Mouse (Mus musculus) kidney, adult 18-20 months (tissue): ENCODE measurements around the gene Slc17a4.

Experiments used
- DNase-seq: peaks from one replicate; pipeline ENCODE4 v3.0.0; 2021

Slc17a4 gene

DNA sequence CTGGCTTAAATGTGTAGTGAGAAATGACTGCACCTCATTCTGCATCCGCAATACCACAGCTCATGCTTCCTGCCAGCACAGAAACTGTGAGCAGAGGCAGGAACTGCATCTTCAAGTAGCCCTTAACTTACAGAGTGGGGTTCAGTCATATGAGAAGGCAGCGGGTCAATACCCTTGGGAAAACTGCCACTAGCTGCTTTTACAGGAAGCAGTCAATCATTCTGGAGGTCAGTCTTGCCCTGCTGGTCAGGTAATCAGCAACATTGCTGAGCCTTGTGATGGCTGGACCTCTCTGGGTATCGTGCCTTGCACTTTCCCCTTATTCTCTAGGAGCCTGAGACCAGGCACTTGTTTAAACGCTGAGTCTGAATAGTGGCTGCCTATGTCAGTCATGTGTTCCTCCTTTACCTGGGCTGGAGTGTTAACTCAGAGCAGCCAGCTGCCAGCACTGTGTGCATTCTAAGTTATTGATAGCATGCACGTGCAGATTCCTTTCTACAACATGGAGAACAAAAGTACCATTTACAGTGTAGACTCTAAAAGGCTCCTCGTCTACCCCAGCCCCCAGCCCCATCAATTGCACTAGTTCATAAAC is 25.7 kb downstream of the Slc17a4 start:
- DNase-seq: no peak

DNA sequence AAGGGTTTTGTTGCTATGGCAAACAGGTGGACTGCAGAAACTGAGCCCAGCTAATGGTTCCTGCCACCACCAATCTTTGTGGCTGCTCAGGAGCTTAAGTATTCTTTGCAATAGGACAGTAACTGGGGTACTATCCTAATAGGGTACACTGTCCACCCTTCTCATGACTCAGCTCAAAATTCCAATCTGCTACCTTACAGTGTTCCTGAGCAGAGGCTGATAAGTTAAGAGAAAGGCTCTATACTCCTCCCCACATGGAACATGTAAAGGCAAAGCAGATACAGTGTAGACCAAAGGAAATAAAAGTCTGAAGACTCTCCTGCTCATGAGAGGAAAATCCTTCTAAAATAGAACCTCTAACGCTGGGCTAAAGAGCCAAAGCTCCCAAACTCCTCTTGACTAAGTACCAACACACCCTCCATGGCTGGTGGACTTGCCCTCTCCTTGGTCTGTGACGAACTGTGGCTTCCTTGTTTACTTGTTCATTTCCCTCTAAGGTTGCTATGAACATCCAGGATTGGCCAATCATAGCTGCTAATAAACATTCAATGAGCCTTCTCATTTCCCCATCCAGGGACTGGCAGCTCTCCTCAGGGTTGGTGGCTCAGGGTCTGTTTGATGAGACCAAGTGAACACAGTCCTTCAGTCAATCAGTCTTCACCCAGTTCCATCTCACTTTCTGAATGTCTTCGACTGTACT is 27.6 kb downstream of the Slc17a4 start:
- DNase-seq: no peak

DNA sequence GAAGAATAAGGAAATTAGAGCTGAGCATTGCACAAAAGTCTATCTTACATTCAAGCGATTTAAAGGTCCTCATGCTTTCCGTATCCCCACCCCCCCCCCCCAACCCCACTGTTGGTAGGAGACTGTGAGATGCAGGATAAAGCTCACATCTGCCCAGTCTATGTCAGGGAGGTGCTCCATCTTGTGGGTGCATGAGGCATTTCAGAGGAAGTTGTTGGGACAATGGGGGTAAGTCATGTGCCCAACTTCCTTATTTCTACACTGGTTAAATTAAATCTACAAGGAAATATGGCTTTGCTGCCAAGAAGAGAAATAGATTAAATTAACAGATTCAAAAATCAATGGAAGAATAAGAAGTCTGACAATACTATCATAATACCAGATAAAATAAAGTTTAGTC is 29.3 kb downstream of the Slc17a4 start:
- DNase-seq: no peak

DNA sequence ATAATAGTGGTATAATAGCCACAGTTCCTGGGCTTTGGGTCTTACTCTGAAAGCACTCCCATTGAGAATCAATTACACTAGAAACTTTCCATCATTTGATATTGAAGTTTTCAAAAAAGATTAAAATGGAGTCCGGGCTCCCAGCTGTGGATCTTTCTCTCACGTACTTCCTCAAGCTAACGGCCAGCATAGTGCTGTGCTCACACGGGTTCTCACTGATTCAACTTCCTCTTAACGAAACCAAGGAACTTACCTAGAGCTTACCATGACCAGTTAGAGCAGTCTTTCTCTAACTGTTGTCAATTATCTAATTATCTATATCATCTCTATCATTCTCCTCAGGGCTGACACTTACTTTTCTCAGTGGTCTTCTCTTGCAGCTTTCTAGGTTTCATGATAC is 35.2 kb downstream of the Slc17a4 start:
- DNase-seq: no peak

DNA sequence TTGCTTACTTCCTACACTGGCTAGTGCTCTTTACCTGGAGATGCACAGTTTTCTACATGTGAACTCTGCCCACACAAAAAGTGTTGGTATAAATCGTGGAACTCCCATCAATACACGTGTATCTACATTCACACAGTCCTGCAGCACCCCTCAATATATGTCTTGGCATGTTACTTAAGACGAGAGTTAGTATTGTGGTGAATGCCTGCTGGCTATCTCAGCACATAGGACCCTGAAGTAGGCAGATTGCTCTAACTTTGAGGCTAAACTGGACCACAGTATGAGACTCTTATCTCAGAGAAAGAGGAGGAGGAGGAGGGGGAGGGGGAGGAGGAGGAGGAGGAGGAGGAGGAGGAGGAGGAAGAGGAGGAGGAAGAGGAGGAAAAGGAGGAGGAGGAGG is 35.7 kb downstream of the Slc17a4 start:
- DNase-seq: no peak

DNA sequence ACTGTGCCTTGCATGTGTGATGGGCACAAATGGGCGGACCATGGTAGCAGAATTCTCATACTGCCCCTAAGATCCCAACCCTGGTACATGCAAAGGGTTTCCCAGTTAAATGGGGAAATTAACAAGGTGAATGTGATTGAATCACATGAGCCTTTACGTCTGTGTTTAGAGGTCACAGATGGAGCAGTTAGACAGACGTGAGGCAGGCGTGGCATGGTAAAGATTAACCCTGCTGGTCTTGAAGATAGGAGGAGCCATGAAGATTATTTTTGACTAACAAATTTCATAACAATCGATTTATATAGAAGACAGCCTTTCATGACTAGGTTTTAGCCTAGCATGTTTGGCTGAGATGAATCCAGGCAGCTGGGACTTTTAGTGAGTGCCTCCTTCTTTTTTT is 41.7 kb downstream of the Slc17a4 start:
- peak; percentile 19 for DNase-seq

DNA sequence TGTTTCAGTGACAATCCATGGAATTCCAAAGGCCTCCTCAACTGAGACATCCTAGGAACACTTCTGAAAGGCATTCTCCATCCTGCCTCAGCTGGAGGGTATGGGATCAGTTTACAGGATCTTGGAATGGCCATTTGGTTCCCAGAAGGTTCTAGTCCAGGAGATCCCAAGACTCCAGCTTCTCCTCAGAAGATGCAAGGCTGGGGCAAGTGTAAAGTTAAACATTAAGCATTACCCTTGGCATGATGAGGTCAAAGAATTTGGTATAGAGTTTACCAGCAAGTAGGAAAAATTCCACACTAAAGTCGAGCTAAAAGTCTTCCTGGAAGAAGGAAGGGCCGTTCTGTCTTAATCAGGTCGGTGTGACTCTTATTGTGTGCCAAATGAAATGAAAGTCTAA is 44.8 kb downstream of the Slc17a4 start:
- DNase-seq: peak; percentile 50

DNA sequence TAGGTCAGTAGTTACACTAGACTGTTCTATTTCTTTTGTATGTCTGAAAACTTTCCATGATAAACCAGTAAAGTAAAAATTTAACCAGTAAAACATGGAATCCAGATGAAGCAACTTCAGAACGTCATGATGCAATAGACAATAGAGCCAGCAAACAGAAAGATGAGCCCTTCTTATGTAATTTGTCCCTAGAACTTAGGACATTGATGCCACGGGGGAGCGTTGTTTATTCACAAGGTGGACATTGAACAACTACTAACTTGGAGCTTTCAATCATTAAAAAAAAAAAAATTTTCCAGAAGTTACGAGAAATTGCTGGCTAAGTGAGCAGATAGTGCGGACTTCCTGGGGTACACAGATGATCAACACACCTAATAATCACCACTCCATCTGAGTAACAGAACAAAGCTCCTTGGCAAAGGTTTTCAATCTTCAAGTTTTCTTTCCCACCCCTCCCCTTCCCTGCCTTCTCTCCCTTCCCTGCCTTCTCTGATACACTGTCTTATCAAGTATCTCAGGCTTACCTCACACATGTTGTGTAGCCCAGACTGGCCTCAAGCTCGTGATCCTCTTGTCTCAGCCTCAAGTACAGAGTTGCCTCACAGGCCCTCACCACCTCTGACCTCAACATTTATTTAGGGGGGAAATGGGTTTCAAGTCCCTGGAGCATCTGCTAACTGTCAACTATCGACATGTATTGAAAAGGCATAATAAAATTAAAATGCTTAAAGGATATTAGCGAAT is 45.8 kb downstream of the Slc17a4 start:
- peak; percentile 34 for DNase-seq

DNA sequence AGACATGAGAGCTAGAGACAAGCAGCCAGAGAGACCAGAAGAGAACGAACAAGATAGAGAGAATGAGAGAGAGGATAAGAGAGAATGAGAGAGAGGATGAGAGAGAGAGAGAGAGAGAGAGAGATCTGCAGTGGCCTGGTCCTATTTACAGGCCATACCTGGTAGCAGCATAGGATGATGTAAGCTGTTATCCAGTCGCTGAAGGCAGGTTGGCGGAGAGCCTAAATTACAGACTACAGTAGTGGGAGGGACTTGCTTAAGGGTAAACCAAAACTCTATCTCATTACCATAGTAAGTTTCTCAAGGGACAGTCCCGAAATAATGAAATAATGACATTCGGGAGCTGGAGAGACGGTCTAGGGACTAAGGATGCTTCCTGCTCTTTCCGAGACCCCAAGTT is 47.4 kb downstream of the Slc17a4 start, which contains the start of gene Slc17a1:
Gene Slc17a1 (plus strand): TSS at position 346 of the 400 bp plus-strand sequence.
- DNase-seq: peak; percentile 35

DNA sequence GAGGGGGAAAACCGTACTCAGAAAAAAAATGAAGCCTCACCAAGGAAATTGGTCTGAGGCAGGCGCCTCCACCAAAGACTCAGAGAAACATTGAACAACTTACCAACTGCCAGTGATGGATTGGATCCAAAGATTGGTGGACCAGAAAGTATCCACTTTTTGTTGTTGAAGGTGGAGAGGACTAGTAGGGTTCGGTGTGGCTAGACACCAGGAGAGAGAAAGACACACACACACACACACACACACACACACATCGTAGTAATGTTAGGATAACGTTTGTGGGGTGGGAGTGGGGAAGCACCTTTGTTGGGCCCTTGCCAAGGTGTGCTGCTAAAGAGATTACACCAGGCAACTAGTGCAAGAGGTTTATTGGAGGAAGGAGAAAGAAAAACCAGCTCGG is 47.8 kb downstream of the Slc17a4 start:
- DNase-seq: peak; percentile 52

DNA sequence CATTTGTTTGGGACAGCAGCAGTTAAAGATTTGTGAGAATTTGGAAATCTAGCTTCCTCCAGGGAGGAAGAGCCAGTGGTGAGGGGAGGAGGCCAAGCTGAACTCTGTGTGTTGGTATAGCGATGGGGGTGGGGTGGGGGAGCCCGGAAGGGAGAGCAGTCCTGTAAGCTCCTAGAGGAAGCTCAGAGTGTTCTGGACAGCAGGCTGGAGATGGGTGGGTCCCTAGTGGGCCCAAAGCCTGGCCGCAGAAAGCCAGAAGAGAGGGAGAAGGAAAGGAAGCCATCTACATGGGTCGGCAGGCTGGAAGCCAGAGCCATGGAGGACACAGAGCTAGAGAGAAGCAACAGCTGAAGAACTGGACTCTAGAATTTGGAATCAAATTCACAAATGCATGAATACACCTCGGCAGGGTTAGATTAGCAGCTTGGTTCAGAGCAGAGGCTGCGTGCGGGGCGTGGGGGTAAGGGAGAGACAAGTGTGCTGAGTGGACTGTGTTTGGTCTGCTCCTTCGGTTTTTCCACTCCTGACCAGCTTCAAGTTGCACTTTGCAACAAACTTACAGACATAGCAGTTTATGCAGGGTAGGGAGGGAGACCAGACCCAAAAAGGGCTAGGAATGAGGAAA is 48.6 kb downstream of the Slc17a4 start:
- DNase-seq: peak; percentile 39

DNA sequence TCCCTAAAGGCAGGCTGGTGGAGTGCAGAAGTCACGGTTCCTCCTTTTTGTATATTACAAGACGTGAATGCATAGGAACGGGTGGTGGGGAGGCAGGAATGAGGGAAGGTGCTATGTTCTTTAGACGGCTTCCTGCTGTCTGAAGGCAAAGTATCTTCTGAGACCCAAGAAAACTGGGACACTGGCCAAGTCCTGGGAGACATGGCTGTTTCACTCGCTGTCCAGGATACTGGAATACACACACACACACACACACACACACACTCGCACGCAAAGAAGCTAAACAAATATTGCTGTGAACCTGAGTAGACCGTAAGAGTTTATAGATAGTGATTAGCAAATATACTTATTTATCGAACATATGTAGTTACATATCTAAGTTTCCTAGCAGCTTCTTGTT is 50.1 kb downstream of the Slc17a4 start:
- DNase-seq: no peak

DNA sequence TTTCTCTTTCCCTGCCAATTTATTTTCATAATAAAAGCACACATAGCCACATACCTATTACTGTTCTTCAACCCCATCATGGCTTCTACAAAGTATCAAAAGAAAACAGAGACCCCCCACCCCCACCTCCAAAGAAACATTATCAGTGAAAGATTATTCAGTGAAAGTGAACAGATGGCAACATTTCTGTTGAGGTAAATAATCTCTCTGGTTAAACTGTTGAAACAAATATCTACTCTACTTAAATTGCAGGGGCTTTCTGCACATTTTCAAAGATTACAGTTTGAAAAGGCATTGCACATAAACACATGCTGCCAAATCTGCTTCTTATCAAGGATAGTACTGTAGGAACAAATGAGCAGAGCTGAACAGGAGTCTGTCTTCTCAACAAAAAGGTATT is 53.0 kb downstream of the Slc17a4 start:
- DNase-seq: no peak

DNA sequence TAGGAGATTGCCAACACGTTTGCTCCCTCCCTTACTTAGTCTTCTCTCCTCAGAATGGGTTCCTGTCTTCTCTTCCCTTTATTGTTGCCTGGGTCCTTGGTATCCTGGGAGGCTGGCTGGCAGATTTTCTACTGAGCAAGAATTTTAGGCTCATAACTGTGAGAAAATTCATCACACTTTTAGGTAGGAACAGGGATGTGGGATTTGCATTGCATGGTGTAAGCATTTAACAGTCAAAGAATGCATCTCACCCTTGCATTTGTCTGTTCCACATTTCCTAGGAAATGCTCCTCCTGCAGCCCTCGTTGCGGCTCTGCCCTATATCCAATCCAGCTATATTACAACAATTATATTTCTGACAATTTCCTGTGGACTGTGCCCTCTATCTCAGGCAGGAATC is 58.4 kb downstream of the Slc17a4 start:
- no peak for DNase-seq

DNA sequence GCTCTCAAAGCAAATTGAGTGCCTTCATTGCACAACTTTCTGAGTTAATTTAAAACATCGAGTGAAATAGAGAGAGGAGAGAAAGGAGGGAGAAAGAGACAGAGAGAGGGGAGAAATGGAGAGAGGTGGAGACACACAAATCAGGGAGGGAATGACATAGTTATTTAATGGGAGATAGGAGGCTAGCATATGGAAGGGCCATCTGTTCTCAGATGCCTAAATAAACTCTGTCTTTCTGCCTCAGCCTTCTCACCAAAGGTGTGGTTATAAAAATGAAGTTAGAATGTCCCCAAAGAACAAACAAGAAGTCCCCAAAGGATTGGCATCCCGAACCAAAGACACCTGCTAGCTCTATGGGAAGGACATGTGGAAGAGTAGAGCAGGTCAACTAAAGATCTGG is 65.5 kb downstream of the Slc17a4 start:
- DNase-seq: no peak
